Mouse (Mus musculus) limb, embryonic 10.5 days (tissue): ENCODE data around the gene Olfr1087. TPM values are rescaled to one million over a fixed set of nuclear protein-coding genes. Genes with fewer than 3 reads are reported as not detected.
"Not testable (repeated sequence)": the region's sequence is repeated elsewhere in the genome, so short reads cannot be mapped to it uniquely, and the experiment has no call there.

ENCODE experiments used
- DNase-seq: peaks from one replicate; pipeline ENCODE4 v3.0.0-alpha.2; 2017; ENCODE audit warnings: low spot score
- H3K27ac ChIP-seq: fragments of 300-500 bp; sonication (generic); 2 replicates; pipeline ENCODE4 v1.5.1; 2016; ENCODE audit warnings: mild to moderate bottlenecking
- H3K27me3 ChIP-seq: fragments of 300-500 bp; sonication (generic); 2 replicates; pipeline ENCODE4 v1.6.1; 2016; ENCODE audit warnings: low read depth, mild to moderate bottlenecking; ENCODE audit not compliant: poor library complexity, severe bottlenecking
- H3K36me3 ChIP-seq: fragments of 300-500 bp; sonication (generic); 2 replicates; pipeline ENCODE4 v1.6.1; 2016; ENCODE audit warnings: mild to moderate bottlenecking, moderate library complexity
- H3K4me1 ChIP-seq: fragments of 300-500 bp; sonication (generic); 2 replicates; pipeline ENCODE4 v1.6.1; 2016
- H3K4me3 ChIP-seq: fragments of 300-500 bp; sonication (generic); 2 replicates; pipeline ENCODE4 v1.5.1; 2016; ENCODE audit warnings: mild to moderate bottlenecking, moderate library complexity
- H3K9me3 ChIP-seq: fragments of 300-500 bp; sonication (generic); replicated peaks from 2 replicates; pipeline ENCODE4 v1.6.1; 2016; ENCODE audit warnings: mild to moderate bottlenecking
- WGBS: fragments of 180-500 bp; shearing (Covaris S2); methylation state at CpG from one replicate; pipeline ENCODE4 v1.1.7; 2016; 5-methylcytosine and 5-hydroxymethylcytosine counted together
- polyA plus RNA-seq: library from polyadenylated mRNA; unstranded; fragments of >200 nt; fragmentation: Nextera tagmentation; extraction: Ambion mirVana; gene quantifications from 2 replicates; pipeline ENCODE4 v1.2.1, GENCODE M21; 2016

The Olfr1087 gene
- not detected in 2 replicates for polyA plus RNA-seq

- no peak for DNase-seq
- Histone ChIP-seq H3K4me1 (no peaks in the 10 kb centered on the region), H3K27me3 (no peaks in the 10 kb centered on the region), H3K4me3 (no peak within 1 kb of the TSS), H3K9me3 (no peaks in the 10 kb centered on the region), H3K36me3 (no peaks in the 10 kb centered on the region), H3K27ac (no peak within 1 kb of the TSS)
Measured at GRCm38 (mm10) chr2:86698295-86698694, at the start of gene Olfr1087. Gene Olfr1087 (minus strand): TSS chr2:86698395.

- no peaks in the 10 kb centered on the region for H3K4me1 ChIP-seq
- no peak within 1 kb of the TSS for H3K4me3 ChIP-seq
- DNase-seq: no peak
- no peaks in the 10 kb centered on the region for H3K27me3 ChIP-seq
- H3K9me3 ChIP-seq: no peaks in the 10 kb centered on the region
- H3K36me3 ChIP-seq: no peaks in the 10 kb centered on the region
- H3K27ac ChIP-seq: no peak within 1 kb of the TSS
Measured at GRCm38 (mm10) chr2:86733601-86734000, 35.4 kb upstream of the Olfr1087 start, which contains the start of gene Olfr1089. Gene Olfr1089 (minus strand): TSS chr2:86733701.

GRCm38 (mm10) chr2:86679992-86680391, 18.2 kb downstream of the Olfr1087 start, which contains the start of gene Olfr1086:
Gene Olfr1086 (minus strand): TSS chr2:86680092.
- no peak for DNase-seq
- Histone ChIP-seq H3K27ac (no peak within 1 kb of the TSS), H3K27me3 (no peaks in the 10 kb centered on the region), H3K4me1 (no peaks in the 10 kb centered on the region), H3K9me3 (no peaks in the 10 kb centered on the region), H3K4me3 (no peak within 1 kb of the TSS), H3K36me3 (no peaks in the 10 kb centered on the region)
- 79% methylated on average over 2 of the region's 2 CpGs for WGBS

- no peak for DNase-seq
- no peak within 1 kb of the TSS for H3K4me3 ChIP-seq
- no peak within 1 kb of the TSS for H3K27ac ChIP-seq
- H3K9me3 ChIP-seq: no peaks in the 10 kb centered on the region
- no peaks in the 10 kb centered on the region for H3K36me3 ChIP-seq
- no peaks in the 10 kb centered on the region for H3K4me1 ChIP-seq
- WGBS: 24% methylated on average over 1 of the region's 1 CpGs
- no peaks in the 10 kb centered on the region for H3K27me3 ChIP-seq
Measured at GRCm38 (mm10) chr2:86661919-86662318, 36.3 kb downstream of the Olfr1087 start, which contains the start of gene Olfr1085. Gene Olfr1085 (minus strand): TSS chr2:86662019.

- H3K4me1 ChIP-seq, H3K36me3 ChIP-seq, DNase-seq, H3K27me3 ChIP-seq, H3K4me3 ChIP-seq, H3K27ac ChIP-seq, H3K9me3 ChIP-seq: not testable (repeated sequence)
- WGBS: 91% methylated on average over 1 of the region's 1 CpGs
Measured at GRCm38 (mm10) chr2:86639625-86640024, 58.6 kb downstream of the Olfr1087 start, which contains the start of gene Olfr1084. Gene Olfr1084 (minus strand): TSS chr2:86639725.

Other genes with a start within 250 kb of the Olfr1087 start
- gene Olfr1065, start 247.8 kb downstream of the Olfr1087 start, polyA plus RNA-seq: not detected in 2 replicates
- gene Olfr1066, start 242.1 kb downstream of the Olfr1087 start, polyA plus RNA-seq: not detected in 2 replicates
- gene Olfr228, start 211.0 kb downstream of the Olfr1087 start, polyA plus RNA-seq: not detected in 2 replicates
- not detected in 2 replicates for gene Olfr1076, start 189.9 kb downstream of the Olfr1087 start, polyA plus RNA-seq
- not detected in 2 replicates for gene Olfr1079, start 155.9 kb downstream of the Olfr1087 start, polyA plus RNA-seq
- not detected in 2 replicates for gene Olfr1080, start 140.2 kb downstream of the Olfr1087 start, polyA plus RNA-seq
- gene Olfr1082, start 99.4 kb downstream of the Olfr1087 start, polyA plus RNA-seq: not detected in 2 replicates
- gene Olfr1084, start 58.7 kb downstream of the Olfr1087 start, polyA plus RNA-seq: not detected in 2 replicates
- gene Olfr1085, start 36.4 kb downstream of the Olfr1087 start, polyA plus RNA-seq: not detected in 2 replicates
- gene Olfr1086, start 18.3 kb downstream of the Olfr1087 start, polyA plus RNA-seq: not detected in 2 replicates
- gene Olfr1089, start 35.3 kb upstream of the Olfr1087 start, polyA plus RNA-seq: not detected in 2 replicates
- gene Olfr1090, start 60.6 kb upstream of the Olfr1087 start, polyA plus RNA-seq: not detected in 2 replicates
- gene Olfr1093, start 84.1 kb upstream of the Olfr1087 start, polyA plus RNA-seq: not detected in 2 replicates
- not detected in 2 replicates for gene Olfr141, start 111.6 kb upstream of the Olfr1087 start, polyA plus RNA-seq
- gene Olfr1094, start 126.3 kb upstream of the Olfr1087 start, polyA plus RNA-seq: not detected in 2 replicates
- not detected in 2 replicates for gene Olfr1095, start 153.3 kb upstream of the Olfr1087 start, polyA plus RNA-seq
- gene Gm13723, start 176.4 kb upstream of the Olfr1087 start, polyA plus RNA-seq: not detected in 2 replicates
- gene Olfr1097, start 193.8 kb upstream of the Olfr1087 start, polyA plus RNA-seq: not detected in 2 replicates
- not detected in 2 replicates for gene Olfr1098, start 226.2 kb upstream of the Olfr1087 start, polyA plus RNA-seq